Mouse (Mus musculus) forebrain, embryonic 12.5 days (tissue): ENCODE results near the gene Scfd2. TPM values are rescaled to one million over a fixed set of nuclear protein-coding genes. Genes with fewer than 3 reads are reported as not detected.

Source experiments
- ATAC-seq: fragments of 200-750 bp; cut with Nextera tagmentation; 2 replicates; pipeline ENCODE4 v1.8.0; 2017; ENCODE audit warnings: moderate TSS enrichment; ENCODE audit not compliant: low FRiP score
- H3K27ac ChIP-seq: fragments of 300-500 bp; sonication (generic); 2 replicates; pipeline ENCODE4 v1.5.1; 2016; ENCODE audit warnings: mild to moderate bottlenecking
- H3K27me3 ChIP-seq: fragments of 300-500 bp; sonication (generic); 2 replicates; pipeline ENCODE4 v1.6.1; 2016; ENCODE audit warnings: mild to moderate bottlenecking
- H3K36me3 ChIP-seq: fragments of 300-500 bp; sonication (generic); replicated peaks from 2 replicates; pipeline ENCODE4 v1.6.1; 2016; ENCODE audit warnings: mild to moderate bottlenecking
- H3K4me1 ChIP-seq: fragments of 300-500 bp; sonication (generic); 2 replicates; pipeline ENCODE4 v1.6.1; 2016
- H3K4me2 ChIP-seq: fragments of 300-500 bp; sonication (generic); 2 replicates; pipeline ENCODE4 v1.6.1; 2016; ENCODE audit warnings: mild to moderate bottlenecking, moderate library complexity
- H3K4me3 ChIP-seq: fragments of 300-500 bp; sonication (generic); replicated peaks from 2 replicates; pipeline ENCODE4 v1.5.1; 2016; ENCODE audit warnings: mild to moderate bottlenecking
- H3K9ac ChIP-seq: fragments of 300-500 bp; sonication (generic); 2 replicates; pipeline ENCODE4 v1.6.1; 2016; ENCODE audit warnings: mild to moderate bottlenecking
- H3K9me3 ChIP-seq: fragments of 300-500 bp; sonication (generic); 2 replicates; pipeline ENCODE4 v1.6.1; 2016
- WGBS: fragments of 180-500 bp; shearing (Covaris S2); methylation state at CpG from one replicate; pipeline ENCODE4 v1.1.7; 2016; 5-methylcytosine and 5-hydroxymethylcytosine counted together
- polyA plus RNA-seq: library from polyadenylated mRNA; unstranded; fragments of >200 nt; fragmentation: Nextera tagmentation; extraction: Ambion mirVana; gene quantifications from 2 replicates; pipeline ENCODE4 v1.2.1, GENCODE M21; 2016

Gene Scfd2
- polyA plus RNA-seq, 1 experiment from 2014 or later: 17.0 TPM

- no peaks in the 10 kb centered on the region for H3K9me3 ChIP-seq
- peaks cover 13% of the 10 kb centered on the region for H3K4me1 ChIP-seq
- no peak overlapping the region for H3K9ac ChIP-seq
- ATAC-seq: no peak
- H3K27me3 ChIP-seq: no peaks in the 10 kb centered on the region
- no peak overlapping the region for H3K27ac ChIP-seq
- no peaks in the 10 kb centered on the region for H3K36me3 ChIP-seq
- no peak overlapping the region for H3K4me3 ChIP-seq
- H3K4me2 ChIP-seq: no peak overlapping the region
- WGBS: 92% methylated on average over 6 of the region's 6 CpGs
These were observed 368.4 kb downstream of the Scfd2 start for GRCm38 (mm10) chr5:74163141-74163540.

DNA sequence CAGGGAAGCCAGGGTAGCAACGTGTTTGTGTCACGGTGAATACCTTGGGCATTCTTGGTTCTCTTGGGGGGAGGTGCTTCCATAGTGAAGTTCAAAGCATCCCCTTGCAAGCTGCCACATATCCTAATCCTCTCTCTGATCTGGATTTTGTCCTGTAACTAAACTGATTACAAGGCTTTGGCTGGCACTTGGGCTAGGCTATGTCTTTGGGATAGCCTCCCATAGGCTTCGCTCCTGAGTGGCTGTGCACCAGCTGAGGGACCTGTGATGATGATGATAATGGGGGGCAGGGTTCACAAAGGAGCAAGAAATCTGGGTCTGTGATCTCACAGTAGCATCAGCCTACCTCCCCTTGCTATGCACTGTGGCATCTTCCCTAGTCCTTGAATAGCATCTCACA lies 369.5 kb downstream of the Scfd2 start:
- 54% methylated on average over 3 of the region's 3 CpGs for WGBS
- H3K4me2 ChIP-seq: 0 out of 2 replicates have a peak overlapping the region, but pooled peaks have one; percentile 38
- no peak overlapping the region for H3K27ac ChIP-seq
- H3K4me1 ChIP-seq: peaks cover 13% of the 10 kb centered on the region
- no peak overlapping the region for H3K9ac ChIP-seq
- H3K36me3 ChIP-seq: no peaks in the 10 kb centered on the region
- no peak for ATAC-seq
- no peaks in the 10 kb centered on the region for H3K9me3 ChIP-seq
- no peaks in the 10 kb centered on the region for H3K27me3 ChIP-seq
- no peak overlapping the region for H3K4me3 ChIP-seq

DNA sequence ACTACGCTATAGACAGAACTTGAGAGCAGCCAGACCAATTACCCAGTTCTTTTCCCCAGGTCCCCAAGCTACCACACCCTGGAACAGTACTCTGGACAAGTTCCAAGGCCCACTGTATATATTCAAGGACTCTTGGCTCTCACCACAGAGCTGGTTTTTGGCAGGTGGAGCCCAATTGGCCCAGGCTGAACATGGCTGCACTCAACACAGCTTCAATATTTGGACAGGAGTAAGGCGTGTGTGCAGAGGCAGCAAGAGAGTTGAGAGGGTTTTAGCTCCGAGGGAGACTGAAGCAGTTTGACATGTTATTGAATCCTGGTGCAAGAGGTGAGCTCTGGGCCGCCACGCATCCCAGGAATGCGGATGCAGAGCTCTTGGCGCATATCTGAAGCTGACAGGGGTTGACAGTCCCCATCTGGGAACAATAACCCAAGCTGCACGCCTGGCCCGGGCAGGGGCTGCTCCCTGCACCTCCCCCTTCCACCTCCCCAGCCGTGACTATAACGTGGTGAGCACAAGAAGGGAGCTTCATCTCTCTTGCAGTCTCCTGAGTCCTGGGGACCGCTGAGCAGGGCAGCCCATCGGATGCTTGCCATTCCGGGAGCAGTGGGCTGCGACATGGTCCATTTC lies 370.1 kb downstream of the Scfd2 start:
- Histone ChIP-seq H3K9ac (no peak overlapping the region), H3K4me1 (peaks cover 13% of the 10 kb centered on the region), H3K27me3 (no peaks in the 10 kb centered on the region), H3K36me3 (no peaks in the 10 kb centered on the region), H3K9me3 (no peaks in the 10 kb centered on the region), H3K27ac (no peak overlapping the region), H3K4me2 (peak overlapping the region; percentile 38), H3K4me3 (no peak overlapping the region; the same call in 1 of the 2 replicates)
- 24% methylated on average over 15 of the region's 15 CpGs for WGBS
- peak; percentile 51; the same call in 1 of the 2 replicates for ATAC-seq

DNA sequence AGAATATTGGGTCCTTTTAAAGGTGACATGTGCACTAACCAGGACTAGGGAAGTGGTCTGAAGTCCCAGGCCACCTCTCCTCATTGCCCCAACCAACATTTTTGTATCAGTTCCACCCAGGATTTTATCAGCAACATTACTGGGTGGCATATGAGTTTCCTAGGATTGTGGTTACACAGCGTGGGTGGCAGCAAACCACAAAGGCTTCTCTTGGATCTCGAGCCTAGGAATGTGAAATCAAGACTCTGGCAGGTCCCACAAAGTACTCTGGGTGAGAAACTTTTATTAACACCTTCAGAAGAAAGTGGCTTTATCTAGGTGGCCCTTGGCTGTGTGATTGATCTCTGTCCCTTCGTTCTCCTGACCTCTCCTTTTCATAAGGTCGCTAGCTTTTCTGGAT lies 371.2 kb downstream of the Scfd2 start:
- H3K27me3 ChIP-seq: no peaks in the 10 kb centered on the region
- H3K4me2 ChIP-seq: no peak overlapping the region
- H3K4me1 ChIP-seq: peaks cover 17% of the 10 kb centered on the region
- 84% methylated on average over 4 of the region's 4 CpGs for WGBS
- no peak for ATAC-seq
- H3K9me3 ChIP-seq: no peaks in the 10 kb centered on the region
- no peak overlapping the region for H3K4me3 ChIP-seq
- H3K27ac ChIP-seq: no peak overlapping the region
- H3K36me3 ChIP-seq: no peaks in the 10 kb centered on the region
- no peak overlapping the region for H3K9ac ChIP-seq

DNA sequence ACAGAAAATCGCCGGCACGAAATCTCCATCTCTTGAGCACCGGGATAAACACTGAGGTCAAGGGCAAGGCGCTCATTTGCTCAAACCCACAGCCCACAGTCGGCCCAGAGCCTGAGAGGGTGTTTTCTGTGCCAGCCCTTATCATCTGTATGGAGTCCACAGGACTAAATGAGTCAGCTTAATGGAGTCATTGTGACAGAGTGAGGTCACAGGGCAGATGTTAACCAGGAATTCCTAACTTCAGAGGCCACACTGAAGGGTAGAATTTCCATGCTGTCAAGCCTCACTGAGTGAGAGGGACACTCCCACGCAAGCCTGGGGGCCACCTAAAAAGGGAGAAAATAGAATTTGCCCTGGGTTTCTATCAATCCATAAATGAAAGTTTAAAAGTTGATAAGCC lies 371.7 kb downstream of the Scfd2 start:
- Histone ChIP-seq H3K9ac (no peak overlapping the region), H3K4me1 (peaks cover 17% of the 10 kb centered on the region), H3K36me3 (no peaks in the 10 kb centered on the region), H3K9me3 (no peaks in the 10 kb centered on the region), H3K4me2 (no peak overlapping the region), H3K27ac (no peak overlapping the region), H3K27me3 (no peaks in the 10 kb centered on the region), H3K4me3 (no peak overlapping the region)
- no peak for ATAC-seq
- 79% methylated on average over 7 of the region's 7 CpGs for WGBS

GRCm38 (mm10) chr5:74158929-74159632 lies 372.5 kb downstream of the Scfd2 start:
- H3K36me3 ChIP-seq: no peaks in the 10 kb centered on the region
- no peak overlapping the region for H3K4me3 ChIP-seq
- no peaks in the 10 kb centered on the region for H3K9me3 ChIP-seq
- H3K27me3 ChIP-seq: no peaks in the 10 kb centered on the region
- peaks cover 17% of the 10 kb centered on the region for H3K4me1 ChIP-seq
- H3K4me2 ChIP-seq: no peak overlapping the region
- H3K9ac ChIP-seq: no peak overlapping the region
- ATAC-seq: no peak
- H3K27ac ChIP-seq: no peak overlapping the region
- WGBS: 85% methylated on average over 6 of the region's 6 CpGs

DNA sequence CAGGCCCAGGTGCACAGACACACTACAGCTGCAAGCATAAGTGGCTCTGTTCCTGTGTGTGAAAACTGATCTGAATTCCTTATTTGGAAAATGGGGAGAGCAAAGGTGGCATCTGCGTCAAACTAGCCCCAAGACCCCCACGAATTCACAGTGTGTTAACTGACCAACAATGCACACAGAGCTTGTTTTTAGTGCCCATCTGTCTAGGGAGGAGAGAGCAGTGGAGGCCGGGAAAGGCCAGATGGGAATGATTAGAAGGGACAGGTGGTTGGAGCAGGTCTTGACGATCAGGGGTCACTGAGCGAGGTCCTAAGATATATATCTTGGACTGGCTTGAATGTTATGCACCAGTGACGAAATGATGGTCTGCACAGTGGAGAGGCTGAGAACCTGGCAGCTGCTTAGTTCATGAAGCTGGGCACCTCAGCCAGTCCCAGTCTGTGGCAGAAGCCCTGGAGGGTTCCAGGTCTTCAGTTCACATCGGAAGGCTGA lies 375.7 kb downstream of the Scfd2 start:
- no peak overlapping the region for H3K4me3 ChIP-seq
- no peak overlapping the region for H3K9ac ChIP-seq
- no peaks in the 10 kb centered on the region for H3K27me3 ChIP-seq
- H3K36me3 ChIP-seq: no peaks in the 10 kb centered on the region
- ATAC-seq: no peak
- 0 out of 2 replicates have a peak, but pooled peaks cover 3% of the 10 kb centered on the region for H3K4me1 ChIP-seq
- 78% methylated on average over 7 of the region's 7 CpGs for whole genome bisulfite sequencing
- no peaks in the 10 kb centered on the region for H3K9me3 ChIP-seq
- no peak overlapping the region for H3K4me2 ChIP-seq
- H3K27ac ChIP-seq: no peak overlapping the region

Other genes with a start within 250 kb of the Scfd2 start
- gene Fip1l1, start 3.7 kb upstream of the Scfd2 start, polyA plus RNA-seq: 128 and 130 TPM in 2 replicates
- gene Lnx1, start 171.2 kb upstream of the Scfd2 start, polyA plus RNA-seq: 0.80 and 0.83 TPM in 2 replicates